In genomic region chr13:53230446-53231161, GRCm38 (mm10) we compare ENCODE assay signal across 9 mouse cellular contexts. TPM values are rescaled to one million over a fixed set of nuclear protein-coding genes. Genes with fewer than 3 reads are reported as not detected.
A peak's percentile ranks its signal among the peaks of the same experiment; 100 is the strongest.
DNase-seq lines count a peak whose midpoint lies in the region; ATAC-seq lines count a peak whose summit lies in the region.
"Had no signal": no experiment of that assay in that cellular context is flagged by ENCODE, and none has a peak within 500 bp of the region (broad histone marks: within the 10 kb centered on the region; RNA-seq: fewer than 3 reads in every experiment).

No protein-coding gene starts in this region.

- no peak overlapping the region for H3K4me2 ChIP-seq in kidney, embryonic 15.5 days
- no peak overlapping the region for H3K4me2 ChIP-seq in forebrain, embryonic 12.5 days

- H3K27me3 ChIP-seq in kidney, embryonic 15.5 days, result peaks cover 3% of the 10 kb centered on the region; the same call in 1 of the 2 replicates
- H3K27me3 ChIP-seq in forebrain, embryonic 12.5 days, result peaks cover 18% of the 10 kb centered on the region
- no peaks in the 10 kb centered on the region for H3K27me3 ChIP-seq in limb, embryonic 10.5 days (ENCODE audit: low read depth, poor library complexity, severe bottlenecking)

- no peak overlapping the region for H3K27ac ChIP-seq in kidney, embryonic 15.5 days
- no peak overlapping the region for H3K27ac ChIP-seq in forebrain, embryonic 12.5 days
- H3K27ac ChIP-seq in limb, embryonic 10.5 days, result 0 out of 2 replicates have a peak overlapping the region, but pooled peaks have one; percentile 25

- no peaks in the 10 kb centered on the region for H3K36me3 ChIP-seq in kidney, embryonic 15.5 days
- H3K36me3 ChIP-seq in forebrain, embryonic 12.5 days (replicated peaks), result no peaks in the 10 kb centered on the region
- H3K36me3 ChIP-seq in limb, embryonic 10.5 days, result peaks cover 25% of the 10 kb centered on the region

- H3K4me1 ChIP-seq in kidney, embryonic 15.5 days, result peaks cover 68% of the 10 kb centered on the region
- peaks cover 51% of the 10 kb centered on the region for H3K4me1 ChIP-seq in forebrain, embryonic 12.5 days
- H3K4me1 ChIP-seq in limb, embryonic 10.5 days, result peaks cover 68% of the 10 kb centered on the region

- no peak for ATAC-seq in kidney, embryonic 15.5 days (replicated peaks; ENCODE audit: low FRiP score)
- peak; percentile 54; the same call in 1 of the 2 replicates for ATAC-seq in forebrain, embryonic 12.5 days (ENCODE audit: low FRiP score)
- ATAC-seq in CD4-positive, CD25-positive, alpha-beta regulatory T cell, adult 4 months, result no peak

- no peak overlapping the region for H3K4me3 ChIP-seq in kidney, embryonic 15.5 days (replicated peaks)
- no peak overlapping the region for H3K4me3 ChIP-seq in forebrain, embryonic 12.5 days (replicated peaks)
- no peak overlapping the region for H3K4me3 ChIP-seq in limb, embryonic 10.5 days

- 62% methylated on average over 18 of the region's 18 CpGs for WGBS in kidney, embryonic 15.5 days
- 69% methylated on average over 18 of the region's 18 CpGs for WGBS in forebrain, embryonic 12.5 days
- 78% methylated on average over 18 of the region's 18 CpGs for WGBS in limb, embryonic 10.5 days

- DNase-seq in kidney, postnatal 10 days, result peak; percentile 57
- DNase-seq in NIH3T3 (ENCODE audit: low read depth), result peak; percentile 84
- DNase-seq in limb, embryonic 10.5 days (ENCODE audit: low spot score), result no peak
- DNase-seq in thymus, postnatal 36 days, result no peak
- DNase-seq in urinary bladder, postnatal 4 days (ENCODE audit: low spot score in 2 of 2), result no peak
- DNase-seq: cerebellum, postnatal 36 days had no signal

- H3K9ac ChIP-seq in kidney, embryonic 15.5 days, result no peak overlapping the region
- no peak overlapping the region for H3K9ac ChIP-seq in forebrain, embryonic 12.5 days

- H3K9me3 ChIP-seq in kidney, embryonic 15.5 days (replicated peaks), result no peaks in the 10 kb centered on the region
- H3K9me3 ChIP-seq in forebrain, embryonic 12.5 days, result peaks cover 2% of the 10 kb centered on the region; the same call in 1 of the 2 replicates
- H3K9me3 ChIP-seq in limb, embryonic 10.5 days (replicated peaks), result no peaks in the 10 kb centered on the region; the same call in 1 of the 2 replicates

RNA-seq across cellular contexts. Expression of gene Ror2, which starts 55.3 kb away (rescaled TPM):
- polyA plus RNA-seq in kidney, embryonic 15.5 days (2015; fragmentation: Nextera tagmentation; extraction: Ambion mirVana), result 9.6 and 11.2 TPM in 2 replicates
- 13.9 and 18.5 TPM in 2 replicates for polyA plus RNA-seq in forebrain, embryonic 12.5 days (2016; fragmentation: Nextera tagmentation; extraction: Ambion mirVana)
- 37.9 and 40.1 TPM in 2 replicates for polyA plus RNA-seq in limb, embryonic 10.5 days (2016; fragmentation: Nextera tagmentation; extraction: Ambion mirVana)
- not detected for polyA plus RNA-seq in CD4-positive, CD25-positive, alpha-beta regulatory T cell, adult 4 months (2017; shearing (Covaris generic))

Comparison
In these comparisons a context has a peak if more than half of its experiments do, and no peak if none do; other contexts are left out.
1. DNase-seq: peak in kidney, postnatal 10 days (single experiment) and NIH3T3 (single experiment); none in limb, embryonic 10.5 days (single experiment), thymus, postnatal 36 days (0 of 2) and urinary bladder, postnatal 4 days (0 of 2).
2. RNA of gene Ror2, which starts 55.3 kb away (polyA plus RNA-seq): 37.9 to 40.1 TPM in limb, embryonic 10.5 days, 13.9 to 18.5 TPM in forebrain, embryonic 12.5 days and 9.6 to 11.2 TPM in kidney, embryonic 15.5 days; not detected in CD4-positive, CD25-positive, alpha-beta regulatory T cell, adult 4 months; every median in the first group is over 10 times any median in the second.